Mouse (Mus musculus) embryonic facial prominence, embryonic 15.5 days (tissue): ENCODE measurements at regions not wholly inside any gene's neighbourhood (a gene's known extent, or its start where the extent isn't known, plus 50 kb on each side); places are given as distances from the start of the nearest gene placed in this dataset.
A peak's percentile ranks its signal among the peaks of the same experiment; 100 is the strongest.

Experiments
- ATAC-seq: fragments of 200-750 bp; cut with Nextera tagmentation; 2 replicates; pipeline ENCODE4 v1.8.0; 2017; ENCODE audit warnings: low read depth, moderate TSS enrichment; ENCODE audit not compliant: insufficient number of reproducible peaks, low FRiP score, low TSS enrichment
- H3K27ac ChIP-seq: fragments of 300-500 bp; sonication (generic); replicated peaks from 2 replicates; pipeline ENCODE4 v1.5.1; 2015; ENCODE audit warnings: mild to moderate bottlenecking, inconsistent platforms
- H3K27me3 ChIP-seq: fragments of 300-500 bp; sonication (generic); 2 replicates; pipeline ENCODE4 v1.6.1; 2015; ENCODE audit warnings: inconsistent platforms
- H3K36me3 ChIP-seq: fragments of 300-500 bp; sonication (generic); 2 replicates; pipeline ENCODE4 v1.6.1; 2015; ENCODE audit warnings: mild to moderate bottlenecking, inconsistent platforms
- H3K4me1 ChIP-seq: fragments of 300-500 bp; sonication (generic); 2 replicates; pipeline ENCODE4 v1.6.1; 2015; ENCODE audit warnings: inconsistent platforms
- H3K4me2 ChIP-seq: fragments of 300-500 bp; sonication (generic); replicated peaks from 2 replicates; pipeline ENCODE4 v1.6.1; 2015; ENCODE audit warnings: mild to moderate bottlenecking, inconsistent platforms
- H3K4me3 ChIP-seq: fragments of 300-500 bp; sonication (generic); replicated peaks from 2 replicates; pipeline ENCODE4 v1.5.1; 2015; ENCODE audit warnings: mild to moderate bottlenecking, inconsistent platforms
- H3K9ac ChIP-seq: fragments of 300-500 bp; sonication (generic); 2 replicates; pipeline ENCODE4 v1.6.1; 2015; ENCODE audit warnings: inconsistent platforms
- H3K9me3 ChIP-seq: fragments of 300-500 bp; sonication (generic); replicated peaks from 2 replicates; pipeline ENCODE4 v1.6.1; 2016; ENCODE audit warnings: inconsistent platforms
- WGBS: fragments of 180-500 bp; shearing (Covaris S2); methylation state at CpG from one replicate; pipeline ENCODE4 v1.1.7; 2015; 5-methylcytosine and 5-hydroxymethylcytosine counted together

- peaks cover 25% of the 10 kb centered on the region for H3K4me1 ChIP-seq
- H3K27me3 ChIP-seq, result no peaks in the 10 kb centered on the region
- no peak overlapping the region for H3K9ac ChIP-seq
- no peaks in the 10 kb centered on the region for H3K36me3 ChIP-seq
- WGBS, result 73% methylated on average over 6 of the region's 6 CpGs
- no peak overlapping the region for H3K27ac ChIP-seq
- no peak for ATAC-seq
- no peak overlapping the region for H3K4me2 ChIP-seq
- H3K4me3 ChIP-seq, result no peak overlapping the region
- no peaks in the 10 kb centered on the region for H3K9me3 ChIP-seq
These were observed 66.4 kb upstream of the Glce start for GRCm38 (mm10) chr9:62188835-62189234.

DNA sequence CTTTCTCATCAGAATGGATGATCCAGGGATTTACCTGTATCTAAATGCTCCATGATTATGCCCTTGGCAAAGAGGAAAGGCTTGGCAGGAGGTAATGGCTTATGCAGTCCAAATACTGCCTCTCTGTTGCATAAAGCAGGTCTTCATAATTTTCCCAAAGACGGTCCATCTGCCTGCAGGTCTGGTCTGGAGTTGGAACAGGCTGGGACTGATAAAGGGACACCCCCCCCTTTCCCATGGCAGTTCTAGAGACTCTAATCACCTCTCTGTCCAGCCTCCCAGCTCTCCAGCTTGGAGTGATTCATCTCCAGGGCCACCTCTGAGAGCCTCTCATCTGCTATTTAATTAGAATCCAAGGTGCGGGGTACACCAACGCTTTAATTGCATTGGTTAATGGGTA, 65.9 kb upstream of the Glce start:
- Histone ChIP-seq H3K9me3 (no peaks in the 10 kb centered on the region), H3K9ac (no peak overlapping the region), H3K4me2 (no peak overlapping the region), H3K36me3 (no peaks in the 10 kb centered on the region), H3K4me3 (no peak overlapping the region), H3K27ac (no peak overlapping the region), H3K27me3 (no peaks in the 10 kb centered on the region), H3K4me1 (peaks cover 25% of the 10 kb centered on the region)
- ATAC-seq, result no peak
- 84% methylated on average over 3 of the region's 3 CpGs for WGBS

DNA sequence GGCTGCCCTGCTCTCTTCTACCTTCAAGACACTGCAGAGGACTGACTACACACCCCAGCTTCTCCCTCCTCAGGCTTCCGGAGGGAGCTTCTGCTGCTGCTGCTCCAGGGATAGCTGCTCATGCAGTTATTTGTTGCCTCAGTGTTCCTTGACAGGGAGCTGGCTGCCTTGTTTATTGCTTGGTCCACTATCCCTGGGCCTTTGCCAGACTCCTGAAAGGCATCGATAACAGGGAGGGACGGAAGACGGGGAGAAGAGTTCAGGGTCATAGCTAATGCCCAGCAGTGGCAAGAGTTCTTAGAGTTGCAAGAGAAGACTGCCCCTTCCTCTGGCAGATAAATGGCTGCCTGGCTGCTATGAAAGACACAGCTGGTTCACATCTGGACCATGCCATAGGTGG, 64.4 kb upstream of the Glce start:
- no peak overlapping the region for H3K4me2 ChIP-seq
- H3K4me1 ChIP-seq, result peaks cover 10% of the 10 kb centered on the region
- no peaks in the 10 kb centered on the region for H3K9me3 ChIP-seq
- no peak for ATAC-seq
- H3K36me3 ChIP-seq, result no peaks in the 10 kb centered on the region
- no peak overlapping the region for H3K9ac ChIP-seq
- H3K27me3 ChIP-seq, result no peaks in the 10 kb centered on the region
- H3K4me3 ChIP-seq, result no peak overlapping the region
- H3K27ac ChIP-seq, result no peak overlapping the region
- WGBS, result 63% methylated on average over 4 of the region's 4 CpGs

DNA sequence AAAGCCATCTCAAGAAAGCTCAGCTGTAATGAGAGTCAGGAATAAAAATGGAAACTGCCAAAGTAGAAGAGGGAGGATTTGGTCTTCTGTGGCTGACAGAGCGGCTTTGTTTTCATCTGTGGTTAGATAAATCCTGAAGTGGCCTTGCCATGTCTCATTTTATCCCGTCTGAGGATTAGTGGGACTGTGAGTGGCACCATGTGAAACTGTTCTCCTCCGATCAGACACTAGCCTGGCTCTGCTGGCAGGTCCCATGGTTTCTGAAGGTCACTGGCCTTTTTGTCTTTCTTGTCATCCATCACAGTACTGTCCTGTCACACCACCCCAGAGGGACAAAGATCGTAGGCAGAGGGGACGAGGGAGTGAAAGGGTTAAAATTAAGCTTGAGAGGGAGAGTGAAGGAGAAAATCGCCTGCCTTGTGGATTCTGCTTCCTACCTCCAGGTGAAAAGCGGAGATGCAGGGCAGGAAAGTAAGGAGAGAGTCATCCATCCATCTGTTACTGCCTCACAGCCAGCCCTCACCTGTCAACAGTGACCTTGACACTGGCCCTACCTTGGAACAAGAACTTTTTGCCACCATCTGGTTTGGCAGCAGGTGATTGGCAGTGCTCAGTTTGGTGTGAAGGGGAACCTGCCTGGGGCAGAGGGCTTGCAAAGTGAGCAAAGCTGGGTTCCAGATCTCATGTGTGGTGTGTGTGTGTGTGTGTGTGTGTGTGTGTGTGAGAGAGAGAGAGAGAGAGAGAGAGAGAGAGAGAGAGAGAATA, 63.2 kb upstream of the Glce start:
- no peak overlapping the region for H3K4me3 ChIP-seq
- 32% methylated on average over 7 of the region's 7 CpGs for WGBS
- H3K36me3 ChIP-seq, result no peaks in the 10 kb centered on the region
- H3K27ac ChIP-seq, result no peak overlapping the region
- H3K4me2 ChIP-seq, result no peak overlapping the region
- H3K4me1 ChIP-seq, result peaks cover 3% of the 10 kb centered on the region
- H3K9me3 ChIP-seq, result no peaks in the 10 kb centered on the region
- no peaks in the 10 kb centered on the region for H3K27me3 ChIP-seq
- no peak overlapping the region for H3K9ac ChIP-seq
- ATAC-seq, result no peak

DNA sequence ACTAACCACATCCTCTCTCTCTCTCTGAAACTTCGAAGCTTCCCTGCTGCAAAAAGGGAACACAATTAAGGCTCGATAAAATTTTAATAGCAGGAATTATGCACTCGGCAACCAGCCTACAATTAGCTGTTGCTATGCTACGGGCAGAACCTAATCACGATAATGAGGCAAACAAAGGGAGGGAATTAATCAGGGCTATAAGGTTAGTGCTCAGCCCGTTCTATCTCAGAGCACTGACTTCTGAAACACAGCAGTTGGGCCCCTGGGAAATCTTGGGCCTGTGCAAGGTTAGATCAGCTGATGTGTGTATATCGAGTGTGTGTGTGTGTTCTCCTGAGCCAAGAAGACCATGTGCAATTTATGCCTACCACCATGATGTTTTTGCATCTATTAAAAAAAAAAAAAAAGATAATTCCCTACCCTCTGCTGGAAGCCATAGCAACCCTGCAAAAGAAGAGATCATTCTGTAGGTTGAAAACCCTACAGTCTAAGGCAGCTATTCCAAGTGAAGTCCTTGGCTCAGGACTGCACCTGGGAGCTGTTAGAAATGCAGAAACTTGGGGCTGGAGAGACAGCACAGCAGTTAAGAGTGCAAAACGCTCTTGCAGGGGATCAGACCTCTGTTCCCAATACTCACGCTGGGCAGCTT, 58.9 kb upstream of the Glce start:
- H3K27me3 ChIP-seq, result no peaks in the 10 kb centered on the region
- peak; percentile 67; the same call in 1 of the 2 replicates for ATAC-seq
- no peak overlapping the region for H3K27ac ChIP-seq
- no peaks in the 10 kb centered on the region for H3K9me3 ChIP-seq
- 37% methylated on average over 9 of the region's 9 CpGs for WGBS
- H3K4me2 ChIP-seq, result no peak overlapping the region
- no peaks in the 10 kb centered on the region for H3K36me3 ChIP-seq
- H3K9ac ChIP-seq, result no peak overlapping the region
- no peak overlapping the region for H3K4me3 ChIP-seq
- no peaks in the 10 kb centered on the region for H3K4me1 ChIP-seq

DNA sequence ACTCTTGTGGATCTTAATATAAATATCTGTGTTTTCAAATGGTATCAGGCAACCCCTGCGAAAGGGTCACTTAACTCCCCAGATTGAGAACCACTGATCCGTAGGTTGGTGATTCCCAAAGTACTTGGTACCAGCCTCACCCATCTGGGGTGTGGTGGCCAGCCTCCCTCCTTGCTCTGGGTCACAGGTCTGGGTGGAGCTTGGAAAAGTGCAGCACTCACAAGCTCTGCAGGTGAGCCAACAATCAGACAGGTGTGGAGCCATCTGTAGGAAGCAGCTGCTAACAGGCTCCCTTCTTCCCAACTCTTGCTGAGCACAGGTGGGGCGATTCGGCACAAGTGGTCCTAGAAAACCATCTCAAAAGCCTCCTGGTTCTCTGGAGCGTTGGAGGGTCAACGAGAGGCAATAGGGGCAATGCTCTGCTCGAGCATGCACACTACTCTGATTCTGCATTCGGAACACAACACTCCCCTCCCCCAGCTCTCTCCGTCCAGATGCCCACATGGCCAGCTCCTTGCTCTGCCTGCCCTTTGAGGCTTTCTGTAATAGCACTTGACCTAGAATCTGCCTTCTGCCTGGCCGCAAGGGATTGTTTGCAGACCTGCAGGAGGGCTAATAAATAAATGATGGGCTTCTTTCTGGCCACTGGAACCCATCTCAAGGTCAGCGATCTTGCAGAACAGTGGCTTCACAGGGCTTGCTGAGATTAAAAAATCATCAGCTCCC, 58.2 kb upstream of the Glce start:
- Histone ChIP-seq H3K4me3 (no peak overlapping the region), H3K9me3 (no peaks in the 10 kb centered on the region), H3K27me3 (no peaks in the 10 kb centered on the region), H3K4me2 (no peak overlapping the region), H3K27ac (no peak overlapping the region), H3K4me1 (no peaks in the 10 kb centered on the region), H3K9ac (no peak overlapping the region), H3K36me3 (no peaks in the 10 kb centered on the region)
- ATAC-seq, result no peak
- 54% methylated on average over 11 of the region's 11 CpGs for WGBS

DNA sequence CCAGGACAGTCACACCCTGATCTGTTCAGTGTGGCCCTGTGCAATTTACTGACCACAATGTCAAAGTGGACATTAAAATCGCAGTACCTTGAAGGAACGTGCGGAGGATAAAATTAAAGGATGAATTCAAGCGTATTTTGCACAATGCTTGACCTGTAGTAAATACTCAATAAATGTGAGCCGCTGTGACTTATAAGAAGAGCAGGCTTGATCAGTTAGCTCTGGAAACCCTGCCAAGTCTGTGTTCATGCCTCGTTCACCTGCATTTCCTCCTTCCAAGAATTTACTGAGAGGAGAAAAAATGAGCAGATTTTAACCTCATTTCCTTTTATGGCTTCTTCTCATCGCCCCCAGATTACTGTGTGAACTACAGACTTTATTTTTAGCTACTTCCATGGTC, 52.2 kb upstream of the Glce start:
- ATAC-seq, result no peak
- WGBS, result 74% methylated on average over 7 of the region's 7 CpGs
- H3K27ac ChIP-seq, result no peak overlapping the region
- H3K4me3 ChIP-seq, result no peak overlapping the region
- H3K9ac ChIP-seq, result no peak overlapping the region
- H3K4me1 ChIP-seq, result no peaks in the 10 kb centered on the region
- no peaks in the 10 kb centered on the region for H3K36me3 ChIP-seq
- H3K9me3 ChIP-seq, result no peaks in the 10 kb centered on the region
- H3K4me2 ChIP-seq, result no peak overlapping the region
- H3K27me3 ChIP-seq, result no peaks in the 10 kb centered on the region
